Mouse (Mus musculus) urinary bladder, postnatal 14 days (tissue): ENCODE data around the gene Snrpd2.
"Not testable (repeated sequence)": the region's sequence is repeated elsewhere in the genome, so short reads cannot be mapped to it uniquely, and the experiment has no call there.

Source experiments
- DNase-seq: peaks from one replicate; pipeline ENCODE4 v3.0.0; 2021; ENCODE audit warnings: low spot score

Gene Snrpd2

DNA sequence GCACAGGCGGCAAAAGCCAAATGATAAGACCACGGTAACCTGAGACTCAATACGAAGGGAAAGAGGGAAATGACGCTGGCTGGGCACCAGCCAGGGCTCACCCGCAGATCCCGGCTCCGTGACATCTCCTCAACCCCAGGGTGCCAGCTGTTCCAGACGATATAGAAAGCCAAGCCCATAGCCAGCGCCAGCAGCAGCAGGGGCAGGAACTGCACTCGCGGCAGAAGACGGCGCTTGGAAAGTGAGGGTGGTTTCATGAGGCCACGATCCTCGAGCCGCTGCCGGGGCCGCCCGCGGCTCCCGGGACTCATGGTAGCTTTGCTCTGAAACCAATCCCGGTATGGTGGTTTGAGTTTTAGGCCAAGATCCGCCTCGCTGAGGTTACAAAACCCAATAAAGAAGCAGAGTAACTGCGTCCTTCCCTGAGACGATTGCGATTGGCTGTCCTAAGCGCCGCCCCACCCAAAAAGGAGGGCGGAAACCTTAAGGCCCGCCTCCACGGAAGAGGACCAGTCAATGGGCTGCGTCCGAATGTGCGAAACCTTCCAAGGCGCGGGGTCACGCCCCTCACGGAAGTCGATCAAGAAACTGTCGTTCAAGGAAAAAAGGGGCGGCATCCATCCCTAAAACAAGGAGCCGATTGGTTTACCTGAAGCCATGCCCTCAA lies 514 bp upstream of the Snrpd2 start, which contains the start of gene Qpctl:
TSS of gene Qpctl (minus strand) at position 417 of the 667 bp plus-strand sequence.
- DNase-seq, result peak; percentile 99

DNA sequence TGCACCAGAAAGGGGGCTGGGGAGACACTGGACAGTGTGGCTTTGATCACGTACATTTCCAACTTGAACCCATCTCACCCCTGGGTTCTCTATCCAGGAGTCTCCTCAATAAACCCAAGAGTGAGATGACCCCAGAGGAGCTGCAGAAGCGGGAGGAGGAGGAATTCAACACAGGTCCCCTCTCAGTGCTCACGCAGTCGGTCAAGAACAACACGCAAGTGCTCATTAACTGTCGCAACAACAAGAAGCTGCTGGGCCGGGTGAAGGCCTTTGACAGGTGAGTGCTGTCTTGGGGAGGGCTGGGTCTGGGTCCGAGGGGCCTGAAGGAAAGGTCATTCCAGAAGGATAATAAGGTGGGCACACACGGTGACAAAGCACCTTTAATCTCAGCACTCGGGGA lies 1.6 kb downstream of the Snrpd2 start:
- DNase-seq, result not testable (repeated sequence)

GRCm38 (mm10) chr7:19154796-19155195 lies 5.3 kb downstream of the Snrpd2 start:
- no peak for DNase-seq

GRCm38 (mm10) chr7:19155825-19156475 lies 6.4 kb downstream of the Snrpd2 start:
- peak; percentile 45 for DNase-seq

GRCm38 (mm10) chr7:19157160-19157800 lies 7.8 kb downstream of the Snrpd2 start:
- DNase-seq, result peak; percentile 94

GRCm38 (mm10) chr7:19158601-19159000 lies 9.1 kb downstream of the Snrpd2 start:
- no peak for DNase-seq

- DNase-seq, result no peak
These were observed 9.9 kb downstream of the Snrpd2 start for GRCm38 (mm10) chr7:19159411-19159810.

DNA sequence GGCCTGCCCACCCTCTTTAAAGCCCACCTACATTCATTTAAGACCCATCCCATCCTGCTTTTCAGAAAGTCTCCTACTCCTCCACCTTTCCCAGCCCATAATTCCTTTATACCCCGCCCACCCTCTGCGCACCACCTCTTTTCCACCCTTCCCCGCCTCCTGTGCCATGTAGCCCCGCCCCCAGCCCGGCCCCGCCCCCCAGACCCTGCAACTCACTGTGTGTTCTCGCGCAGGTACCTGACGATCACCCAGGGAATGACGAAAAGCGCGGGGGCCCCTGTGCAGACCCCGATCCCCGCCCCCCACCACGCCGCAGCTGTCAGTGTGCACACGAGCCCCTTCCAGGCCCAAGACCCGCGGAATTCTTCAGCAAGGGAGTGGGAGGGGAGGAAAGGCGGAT lies 10.6 kb downstream of the Snrpd2 start:
- no peak for DNase-seq

DNA sequence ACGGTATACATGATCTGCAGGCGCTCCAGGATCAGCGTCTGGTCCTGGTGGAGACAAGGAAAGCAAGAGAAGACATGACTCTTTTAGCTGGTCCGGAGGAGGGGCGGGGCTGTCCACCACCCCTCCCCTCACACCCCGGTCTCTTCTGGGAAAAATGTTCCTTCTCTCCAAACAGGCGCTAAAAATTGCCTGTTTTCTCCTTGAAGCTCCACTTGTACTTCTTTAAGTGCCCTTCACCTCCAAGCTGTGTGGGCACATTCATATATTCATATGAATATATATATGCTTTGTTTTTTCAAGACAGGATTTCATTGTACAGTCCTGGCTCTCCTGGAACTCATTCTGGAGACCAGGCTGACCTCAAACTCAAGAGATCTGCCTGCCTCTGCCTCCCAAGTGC lies 13.4 kb downstream of the Snrpd2 start:
- no peak for DNase-seq

GRCm38 (mm10) chr7:19163752-19164151 lies 14.2 kb downstream of the Snrpd2 start:
- no peak for DNase-seq

DNA sequence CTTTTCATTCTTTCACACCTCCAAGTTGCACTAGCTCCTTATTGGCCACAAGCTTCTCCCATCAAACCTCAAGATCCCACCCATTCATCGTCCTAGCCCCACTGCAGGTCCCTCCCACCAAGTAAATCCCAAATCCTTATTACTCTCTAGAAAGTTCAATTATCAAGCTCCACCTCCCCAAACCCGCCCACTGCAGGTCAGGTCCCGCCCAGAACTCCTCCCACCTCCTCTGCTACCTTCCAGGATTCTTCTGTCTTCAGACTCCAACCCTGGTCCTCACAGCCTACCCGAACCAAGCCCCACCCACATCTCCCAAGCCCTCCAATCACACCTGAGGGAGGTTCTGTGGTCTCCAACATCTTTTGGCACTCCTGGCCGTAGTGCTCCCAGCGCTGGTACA lies 14.7 kb downstream of the Snrpd2 start:
- DNase-seq, result no peak

DNA sequence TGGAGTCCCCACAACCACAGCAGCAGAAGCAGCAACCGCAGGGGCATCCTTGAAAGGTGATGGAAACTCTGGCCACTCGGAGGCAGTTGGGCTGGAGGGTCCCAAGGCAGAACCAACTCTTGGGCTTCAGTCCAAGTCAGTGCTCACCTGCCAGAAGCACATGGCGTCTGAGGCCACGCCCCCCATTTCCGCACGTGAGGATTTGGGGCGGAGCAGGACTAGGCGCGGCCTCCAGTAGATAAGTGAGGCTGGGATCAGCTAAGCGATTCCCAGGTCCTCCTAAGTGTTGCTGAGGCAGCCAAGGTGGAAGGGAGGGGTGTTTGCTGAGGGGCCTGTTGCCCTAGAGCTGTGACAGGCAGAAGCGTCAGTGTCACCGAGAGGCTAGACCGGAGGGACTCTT lies 15.5 kb downstream of the Snrpd2 start:
- no peak for DNase-seq

DNA sequence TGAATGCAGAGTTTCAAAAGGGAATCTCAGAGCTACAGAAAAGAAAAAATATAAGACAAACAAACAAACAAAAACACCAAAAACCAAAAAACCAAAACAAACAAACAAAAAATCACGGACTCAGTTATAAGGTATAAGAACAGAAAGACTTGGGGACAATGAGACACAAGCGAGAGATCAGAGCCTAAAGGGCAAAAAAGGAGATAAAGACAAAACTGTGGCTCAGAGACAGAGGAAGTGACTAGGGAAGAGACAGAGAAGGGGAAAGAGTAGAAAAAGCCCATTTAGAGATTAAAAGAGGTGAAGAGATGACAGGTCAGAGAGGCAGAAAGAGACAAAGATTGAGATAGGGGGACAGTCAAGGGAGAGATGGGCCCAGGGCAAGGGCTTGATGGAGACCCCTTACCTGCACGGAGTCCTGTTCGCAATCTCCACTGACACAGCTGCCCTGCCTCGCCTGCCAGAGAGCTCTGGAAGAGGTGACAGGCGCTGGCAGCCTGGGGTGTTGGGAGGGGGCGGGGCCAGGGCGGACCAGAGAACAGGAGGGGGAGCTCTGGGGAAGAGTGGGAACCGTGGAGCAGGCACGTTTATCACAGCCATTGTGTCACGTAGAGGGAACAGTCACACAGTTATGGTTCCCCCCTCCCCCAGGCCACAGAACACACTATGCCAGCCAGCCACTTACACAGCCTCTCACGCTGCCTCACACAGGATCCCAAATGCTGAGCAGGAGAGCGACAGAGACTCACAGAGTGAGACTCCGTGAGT lies 16.3 kb downstream of the Snrpd2 start, which contains the start of gene Gipr:
TSS of gene Gipr (minus strand) at position 472 of the 768 bp plus-strand sequence.
- DNase-seq, result no peak

DNA sequence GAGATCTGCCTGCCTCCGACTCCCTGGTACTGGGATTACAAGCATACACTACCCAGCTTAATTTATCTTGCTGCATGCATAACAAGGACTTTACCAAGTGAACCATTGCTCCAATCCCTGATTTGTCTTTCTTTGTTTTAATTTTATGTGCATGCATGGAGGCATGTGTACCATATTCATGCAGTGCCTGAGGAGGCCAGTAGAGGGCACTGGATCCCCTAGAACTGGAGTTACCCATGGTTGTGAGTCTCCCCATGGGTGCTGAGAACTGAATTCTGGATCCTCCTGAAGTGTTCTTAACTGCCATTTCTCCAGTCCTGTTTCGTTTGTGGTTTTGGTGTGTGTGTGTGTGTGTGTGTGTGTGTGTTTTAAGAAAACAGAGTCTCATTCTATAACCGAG lies 17.5 kb downstream of the Snrpd2 start:
- DNase-seq, result no peak

DNA sequence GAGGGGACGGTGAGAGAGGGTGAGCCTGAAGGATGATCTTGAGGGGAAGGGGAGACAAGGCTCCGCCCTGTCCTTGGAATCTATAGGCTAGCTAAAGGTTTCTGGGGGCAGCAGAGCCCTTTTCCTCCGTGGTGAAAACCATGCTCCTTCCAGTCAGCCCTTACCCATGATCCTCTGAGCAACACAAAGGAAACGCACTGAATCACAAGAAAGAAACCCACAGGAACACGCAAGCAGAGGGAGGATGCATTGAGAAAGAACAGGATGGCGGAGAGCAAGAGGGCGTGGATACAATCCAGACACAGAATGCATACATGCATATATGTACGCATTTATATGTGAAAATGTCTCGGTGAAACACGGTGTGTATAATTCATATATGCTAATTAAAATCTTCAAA lies 20.0 kb downstream of the Snrpd2 start:
- no peak for DNase-seq

DNA sequence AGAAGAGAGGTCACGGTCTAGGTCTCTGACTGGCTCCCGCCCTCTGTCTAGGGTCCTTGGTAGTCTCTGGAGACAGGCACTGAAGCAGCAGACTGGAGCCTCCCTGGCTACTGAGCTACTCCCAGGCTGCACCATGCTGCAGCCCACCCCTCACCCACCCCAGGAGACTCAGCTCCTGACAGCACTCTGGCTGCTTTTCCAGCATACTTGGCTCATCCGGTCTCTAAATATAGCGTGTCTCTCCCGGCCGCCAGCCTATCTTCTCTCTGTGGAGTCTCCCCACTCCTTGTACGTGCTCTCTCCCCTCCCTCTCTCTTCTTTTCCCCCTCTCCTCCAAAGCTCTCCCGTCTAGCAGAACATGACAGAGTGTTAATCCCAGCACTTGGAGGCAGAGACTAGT lies 20.6 kb downstream of the Snrpd2 start:
- DNase-seq, result no peak

GRCm38 (mm10) chr7:19171831-19172230 lies 22.3 kb downstream of the Snrpd2 start:
- no peak for DNase-seq

GRCm38 (mm10) chr7:19172874-19173273 lies 23.4 kb downstream of the Snrpd2 start:
- DNase-seq, result peak; percentile 85

DNA sequence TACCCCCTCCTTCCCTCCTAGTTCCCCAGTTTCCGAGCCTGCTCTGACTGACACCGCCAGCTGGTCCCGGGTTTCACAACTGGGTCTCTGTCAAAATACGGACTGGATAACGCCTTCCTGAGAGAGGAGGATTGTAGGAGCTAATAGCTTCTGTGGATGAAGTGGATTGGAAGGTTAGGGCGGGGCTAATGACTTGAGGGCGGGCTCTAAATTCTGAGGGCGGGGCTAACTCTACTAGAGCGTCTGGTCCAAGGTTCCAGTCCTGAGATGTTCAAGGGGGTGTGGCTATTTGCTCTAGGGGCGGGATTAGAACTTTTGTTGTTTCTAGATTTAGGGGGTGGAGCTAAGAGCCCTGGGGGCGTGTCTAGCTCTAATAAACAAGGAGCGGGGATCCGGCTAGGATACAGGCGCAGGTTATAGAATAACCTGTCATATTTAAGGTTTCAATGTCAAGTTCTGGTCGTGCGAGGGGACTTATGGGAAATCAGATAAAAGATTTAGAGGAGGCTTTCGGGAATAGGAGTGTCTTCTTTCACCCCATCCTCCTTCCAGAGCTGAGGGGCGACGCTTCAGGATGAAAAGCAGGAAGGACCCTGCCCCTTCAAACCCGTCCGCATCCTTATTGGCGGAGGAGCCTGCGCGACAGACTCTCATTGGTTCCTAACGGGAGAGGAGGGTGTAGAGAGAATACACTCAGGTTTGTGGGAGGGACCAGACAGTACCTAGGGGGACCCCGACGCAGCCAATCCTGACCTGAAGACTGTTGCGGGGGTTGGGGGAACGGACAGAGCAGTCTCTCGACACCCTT lies 26.4 kb downstream of the Snrpd2 start, which contains the start of gene Eml2:
TSS of gene Eml2 (plus strand) at position 714 of the 808 bp plus-strand sequence.
- DNase-seq, result no peak

- DNase-seq, result no peak
These were observed 27.0 kb downstream of the Snrpd2 start for GRCm38 (mm10) chr7:19176516-19176947.

DNA sequence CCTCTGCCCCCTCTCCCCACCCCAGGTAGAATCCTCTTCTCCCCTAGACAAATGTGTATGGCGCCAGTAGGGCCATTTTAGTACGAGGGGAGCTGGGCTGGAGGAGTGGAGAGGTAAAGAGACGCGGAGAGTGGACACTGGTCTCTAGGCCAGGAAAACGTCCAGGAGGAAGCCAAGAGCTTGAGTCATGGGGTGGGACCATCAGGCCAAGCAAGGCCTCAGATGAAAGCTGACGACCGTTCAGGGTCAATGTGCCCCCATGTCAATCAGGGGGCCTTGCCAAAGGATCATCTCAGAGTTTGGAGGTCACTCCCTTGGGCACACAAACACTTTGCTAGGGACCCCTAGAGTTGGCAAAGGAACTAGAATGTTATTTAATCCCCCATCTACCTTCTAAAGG lies 27.7 kb downstream of the Snrpd2 start:
- DNase-seq, result no peak
